Mouse (Mus musculus): Measurements from ENCODE around the gene Car14.

DNA sequence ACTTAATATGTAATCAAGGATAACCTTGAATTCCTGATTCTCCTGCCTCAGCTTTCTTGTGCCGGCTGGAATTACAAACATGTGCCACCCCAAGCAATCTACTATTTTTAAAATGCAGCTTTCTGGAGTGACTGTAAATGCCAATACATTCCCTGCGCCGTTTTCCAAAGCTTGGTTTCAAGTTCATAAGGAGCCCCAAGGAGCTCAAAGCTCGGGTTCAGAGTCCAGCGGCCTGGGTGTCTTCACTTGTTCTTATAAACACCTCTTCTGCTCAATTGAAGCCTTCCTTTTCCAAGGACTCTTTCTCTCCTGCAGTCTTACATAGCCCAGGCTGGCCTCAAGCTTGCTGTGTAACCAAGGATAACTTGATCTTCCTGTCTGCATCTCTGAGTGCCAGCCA is 38.4 kb downstream of the Car14 start:
- TF ChIP-seq CTCF (IDR thresholded peaks at IDR 0.05; ENCODE audit: low read depth) = no peak
- no peak for TF ChIP-seq EP300 (IDR thresholded peaks at IDR 0.05; ENCODE audit: low read depth)

Measured in heart, postnatal 0 days (tissue).